Mouse (Mus musculus) urinary bladder, postnatal 0 days (tissue): ENCODE measurements around the gene Wdsub1. TPM values are rescaled to one million over a fixed set of nuclear protein-coding genes. Genes with fewer than 3 reads are reported as not detected.

Experiments used
- polyA plus RNA-seq: library from polyadenylated mRNA; unstranded; fragments of >200 nt; fragmentation: Nextera tagmentation; extraction: Ambion mirVana; gene quantifications from 2 replicates; pipeline ENCODE4 v1.2.1, GENCODE M21; 2015

Wdsub1 gene
- polyA plus RNA-seq = 34.4 and 34.6 TPM in 2 replicates

GRCm38 (mm10) chr2:59881831-59882741 is at the start of gene Wdsub1:
TSS of gene Wdsub1 (minus strand) at chr2:59882591.

